Mouse (Mus musculus) hindbrain, embryonic 14.5 days (tissue): ENCODE data around the gene Kirrel3. TPM values are rescaled to one million over a fixed set of nuclear protein-coding genes. Genes with fewer than 3 reads are reported as not detected.

Source experiments
- ATAC-seq: fragments of 200-750 bp; cut with Nextera tagmentation; 2 replicates; pipeline ENCODE4 v1.8.0; 2017; ENCODE audit warnings: moderate number of reproducible peaks, mild to moderate bottlenecking, moderate TSS enrichment, moderate library complexity; ENCODE audit not compliant: low FRiP score
- DNase-seq: peaks from one replicate; pipeline ENCODE4 v3.0.0-alpha.2; 2015; ENCODE audit warnings: low spot score
- H3K27ac ChIP-seq: fragments of 300-500 bp; sonication (generic); 2 replicates; pipeline ENCODE4 v1.5.1; 2014; ENCODE audit warnings: mild to moderate bottlenecking, moderate library complexity
- H3K27me3 ChIP-seq: fragments of 300-500 bp; sonication (generic); 2 replicates; pipeline ENCODE4 v1.6.1; 2014; ENCODE audit warnings: mild to moderate bottlenecking, low read length, mixed read lengths; ENCODE audit not compliant: control insufficient read depth, insufficient read depth
- H3K36me3 ChIP-seq: fragments of 300-500 bp; sonication (generic); replicated peaks from 2 replicates; pipeline ENCODE4 v1.6.1; 2014; ENCODE audit not compliant: control insufficient read depth, insufficient read depth
- H3K4me1 ChIP-seq: fragments of 300-500 bp; sonication (generic); replicated peaks from 2 replicates; pipeline ENCODE4 v1.6.1; 2014; ENCODE audit warnings: antibody characterized with exemption, low read length, mixed read lengths; ENCODE audit not compliant: control insufficient read depth, insufficient read depth
- H3K4me2 ChIP-seq: fragments of 300-500 bp; sonication (generic); replicated peaks from 2 replicates; pipeline ENCODE4 v1.6.1; 2014; ENCODE audit warnings: mild to moderate bottlenecking, moderate library complexity
- H3K4me3 ChIP-seq: fragments of 300-500 bp; sonication (generic); replicated peaks from 2 replicates; pipeline ENCODE4 v1.5.1; 2014; ENCODE audit warnings: mild to moderate bottlenecking, low read length
- H3K9ac ChIP-seq: fragments of 300-500 bp; sonication (generic); 2 replicates; pipeline ENCODE4 v1.6.1; 2014
- H3K9me3 ChIP-seq: fragments of 300-500 bp; sonication (generic); 2 replicates; pipeline ENCODE4 v1.6.1; 2016; ENCODE audit warnings: low read length; ENCODE audit not compliant: control insufficient read depth
- WGBS: fragments of 180-500 bp; shearing (Covaris S2); extraction: QIAGEN DNeasy Blood & Tissue Kit; methylation state at CpG from one replicate; pipeline ENCODE4 v1.1.7; 2014; 5-methylcytosine and 5-hydroxymethylcytosine counted together
- polyA plus RNA-seq: library from polyadenylated mRNA; unstranded; fragments of >200 nt; fragmentation: Nextera tagmentation; extraction: Ambion mirVana; gene quantifications from 2 replicates; pipeline ENCODE4 v1.2.1, GENCODE M21; 2014

Gene Kirrel3
- polyA plus RNA-seq, 1 experiment from 2014 or later, result 38.8 TPM

DNA sequence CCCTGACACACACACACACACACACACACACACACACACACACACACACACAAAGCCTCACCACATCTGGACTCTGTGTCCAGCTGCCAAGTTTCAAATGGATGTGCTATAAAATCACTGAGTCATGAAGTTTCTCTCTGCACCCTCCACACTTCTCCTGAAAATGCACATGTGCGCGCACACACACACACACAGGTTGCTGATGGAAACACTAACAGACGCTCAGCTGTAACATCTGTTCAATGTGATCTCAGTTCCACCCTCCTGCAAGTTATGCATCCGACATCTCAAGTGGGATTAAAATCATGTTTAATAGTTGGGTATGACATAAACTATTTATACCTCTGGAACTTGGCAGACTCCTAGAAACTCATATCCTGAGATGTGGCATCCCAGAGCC lies 518.4 kb downstream of the Kirrel3 start:
- DNase-seq (no peak), ATAC-seq (no peak)
- Histone ChIP-seq H3K9me3 (no peaks in the 10 kb centered on the region), H3K27ac (no peak overlapping the region), H3K9ac (no peak overlapping the region), H3K36me3 (0 out of 2 replicates have a peak, but pooled peaks cover 8% of the 10 kb centered on the region), H3K4me2 (no peak overlapping the region), H3K4me3 (no peak overlapping the region), H3K4me1 (no peaks in the 10 kb centered on the region), H3K27me3 (no peaks in the 10 kb centered on the region)
- WGBS, result 84% methylated on average over 4 of the region's 4 CpGs

DNA sequence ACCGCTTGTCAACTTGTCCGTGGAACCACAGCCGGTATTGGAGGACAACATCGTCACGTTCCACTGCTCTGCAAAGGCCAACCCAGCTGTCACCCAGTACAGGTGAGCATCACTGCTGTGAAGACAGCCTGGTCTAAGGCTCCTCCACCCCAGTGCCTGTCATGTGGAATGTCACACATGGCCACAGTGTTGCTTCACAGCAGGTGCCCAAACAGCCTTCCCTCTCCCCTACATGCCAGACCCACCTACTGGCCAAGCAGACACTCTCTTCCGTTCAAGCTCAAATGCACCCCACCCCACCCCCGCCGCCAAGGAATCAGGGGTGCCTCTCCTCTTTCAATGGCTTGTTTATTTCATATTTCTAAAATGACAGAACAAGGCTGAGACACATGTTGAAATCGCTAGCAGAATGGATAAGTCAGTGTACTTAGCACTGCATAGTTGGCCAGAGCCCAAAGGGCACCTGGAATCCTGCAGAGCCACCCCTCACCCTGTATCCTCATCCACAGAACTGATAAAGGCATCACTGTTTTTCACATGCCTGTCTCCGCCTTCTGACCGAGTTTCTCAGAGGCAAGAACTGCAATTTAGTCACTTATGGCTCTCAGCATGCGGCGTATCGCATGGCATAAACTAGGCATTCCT lies 522.1 kb downstream of the Kirrel3 start:
- Histone ChIP-seq H3K4me1 (no peaks in the 10 kb centered on the region), H3K36me3 (no peaks in the 10 kb centered on the region), H3K9me3 (no peaks in the 10 kb centered on the region), H3K9ac (no peak overlapping the region), H3K27me3 (no peaks in the 10 kb centered on the region), H3K4me3 (no peak overlapping the region), H3K4me2 (no peak overlapping the region), H3K27ac (no peak overlapping the region)
- WGBS, result 84% methylated on average over 14 of the region's 14 CpGs
- ATAC-seq (no peak), DNase-seq (no peak)

DNA sequence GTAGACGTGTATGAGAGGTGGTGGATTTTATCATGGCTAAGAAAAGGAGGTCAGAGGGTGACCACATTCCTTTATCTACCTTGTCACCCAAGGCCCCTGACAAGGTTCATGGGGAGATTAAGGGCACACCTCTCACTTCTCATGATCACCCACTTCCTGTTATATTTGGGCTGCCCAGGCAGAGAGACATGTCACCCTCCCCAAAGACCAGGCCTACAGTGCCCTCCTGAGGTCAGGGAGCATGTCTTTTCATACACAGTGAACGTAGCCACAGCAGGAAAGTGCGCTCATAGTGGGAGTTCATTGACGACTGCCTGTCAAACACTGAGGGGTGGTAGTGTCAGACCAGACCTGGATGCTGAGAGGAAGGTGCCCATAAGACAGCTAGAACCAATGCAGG lies 531.1 kb downstream of the Kirrel3 start:
- Histone ChIP-seq H3K9me3 (no peaks in the 10 kb centered on the region), H3K4me1 (peaks cover 18% of the 10 kb centered on the region; the same call in 1 of the 2 replicates), H3K4me3 (no peak overlapping the region), H3K27ac (no peak overlapping the region), H3K4me2 (no peak overlapping the region), H3K9ac (no peak overlapping the region), H3K27me3 (no peaks in the 10 kb centered on the region), H3K36me3 (no peaks in the 10 kb centered on the region)
- DNase-seq, result no peak
- 45% methylated on average over 4 of the region's 4 CpGs for WGBS
- ATAC-seq, result no peak

DNA sequence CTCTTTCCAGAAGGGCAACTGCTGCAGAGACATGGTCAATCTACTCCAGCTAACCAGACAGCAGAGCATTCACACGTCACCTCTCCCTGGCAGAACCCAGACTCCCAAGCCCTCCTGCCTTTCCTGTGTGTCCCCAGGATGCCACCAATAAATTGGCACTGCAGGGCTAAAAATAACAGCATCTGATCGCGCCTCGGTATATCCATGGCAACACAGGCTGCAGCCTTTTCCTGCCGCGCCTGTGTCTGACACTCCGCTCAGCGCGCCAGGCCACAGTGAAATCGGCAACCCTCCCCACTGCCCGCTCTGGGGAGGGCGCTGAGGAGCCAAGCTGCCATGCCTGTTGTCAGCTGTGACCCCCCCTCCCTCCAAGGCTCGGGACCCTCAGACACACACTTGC lies 531.9 kb downstream of the Kirrel3 start:
- Histone ChIP-seq H3K4me3 (no peak overlapping the region), H3K9ac (peak overlapping the region; percentile 6; the same call in 1 of the 2 replicates), H3K9me3 (no peaks in the 10 kb centered on the region), H3K4me1 (peaks cover 18% of the 10 kb centered on the region; the same call in 1 of the 2 replicates), H3K27ac (no peak overlapping the region), H3K36me3 (no peaks in the 10 kb centered on the region), H3K4me2 (peak overlapping the region; percentile 29), H3K27me3 (no peaks in the 10 kb centered on the region)
- 19% methylated on average over 13 of the region's 13 CpGs for WGBS
- peak; percentile 64 for DNase-seq
- peak; percentile 67 for ATAC-seq

DNA sequence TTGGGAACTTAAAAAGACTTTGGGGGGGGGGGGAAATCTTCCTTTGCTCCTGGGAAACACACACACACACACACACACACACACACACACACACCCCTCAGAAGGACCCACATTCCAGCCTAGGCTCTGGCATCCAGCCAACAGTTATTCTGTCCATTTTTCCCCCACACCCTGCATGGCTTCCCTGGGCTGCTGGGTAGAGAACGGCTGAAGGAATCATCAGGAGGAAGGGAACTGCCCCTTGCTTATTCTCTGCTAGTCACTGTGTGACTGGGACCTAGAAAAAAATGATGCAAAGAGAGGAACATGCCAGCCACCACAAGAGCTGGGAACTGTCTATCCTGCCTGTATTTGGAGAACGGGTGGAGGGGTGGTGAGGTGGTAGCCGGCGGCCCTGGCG lies 532.4 kb downstream of the Kirrel3 start:
- Histone ChIP-seq H3K4me3 (no peak overlapping the region), H3K4me1 (peaks cover 18% of the 10 kb centered on the region; the same call in 1 of the 2 replicates), H3K4me2 (no peak overlapping the region; the same call in 1 of the 2 replicates), H3K9me3 (no peaks in the 10 kb centered on the region), H3K27me3 (no peaks in the 10 kb centered on the region), H3K9ac (no peak overlapping the region), H3K27ac (no peak overlapping the region), H3K36me3 (no peaks in the 10 kb centered on the region)
- ATAC-seq (peak; percentile 25; the same call in 1 of the 2 replicates), DNase-seq (no peak)
- WGBS, result 32% methylated on average over 5 of the region's 5 CpGs

DNA sequence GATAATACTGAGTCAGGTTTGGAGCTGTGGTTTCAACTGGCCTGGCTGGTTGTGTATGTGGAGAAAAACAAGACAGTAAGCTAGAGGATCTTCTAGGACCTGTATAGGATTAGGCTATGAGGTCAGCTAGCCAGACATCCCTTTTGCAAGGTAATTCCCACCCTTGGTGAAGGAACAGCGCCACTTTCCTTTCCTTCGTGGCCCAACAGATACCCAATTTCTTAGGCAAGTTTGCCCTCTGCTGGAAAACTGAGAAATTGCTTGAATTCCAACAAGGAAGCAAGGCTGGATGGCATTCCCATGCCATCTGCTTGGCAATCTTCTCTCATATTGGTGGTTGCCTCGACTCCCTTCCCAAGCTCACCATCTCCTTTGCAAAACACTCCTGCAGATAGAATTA lies 533.7 kb downstream of the Kirrel3 start:
- ATAC-seq (peak; percentile 47; the same call in 1 of the 2 replicates), DNase-seq (peak; percentile 93)
- H3K4me2 ChIP-seq, result no peak overlapping the region
- no peak overlapping the region for H3K4me3 ChIP-seq
- H3K9me3 ChIP-seq, result no peaks in the 10 kb centered on the region
- H3K36me3 ChIP-seq, result no peaks in the 10 kb centered on the region
- WGBS, result 13% methylated on average over 3 of the region's 3 CpGs
- no peak overlapping the region for H3K27ac ChIP-seq
- H3K9ac ChIP-seq, result no peak overlapping the region
- peaks cover 18% of the 10 kb centered on the region; the same call in 1 of the 2 replicates for H3K4me1 ChIP-seq
- H3K27me3 ChIP-seq, result no peaks in the 10 kb centered on the region

DNA sequence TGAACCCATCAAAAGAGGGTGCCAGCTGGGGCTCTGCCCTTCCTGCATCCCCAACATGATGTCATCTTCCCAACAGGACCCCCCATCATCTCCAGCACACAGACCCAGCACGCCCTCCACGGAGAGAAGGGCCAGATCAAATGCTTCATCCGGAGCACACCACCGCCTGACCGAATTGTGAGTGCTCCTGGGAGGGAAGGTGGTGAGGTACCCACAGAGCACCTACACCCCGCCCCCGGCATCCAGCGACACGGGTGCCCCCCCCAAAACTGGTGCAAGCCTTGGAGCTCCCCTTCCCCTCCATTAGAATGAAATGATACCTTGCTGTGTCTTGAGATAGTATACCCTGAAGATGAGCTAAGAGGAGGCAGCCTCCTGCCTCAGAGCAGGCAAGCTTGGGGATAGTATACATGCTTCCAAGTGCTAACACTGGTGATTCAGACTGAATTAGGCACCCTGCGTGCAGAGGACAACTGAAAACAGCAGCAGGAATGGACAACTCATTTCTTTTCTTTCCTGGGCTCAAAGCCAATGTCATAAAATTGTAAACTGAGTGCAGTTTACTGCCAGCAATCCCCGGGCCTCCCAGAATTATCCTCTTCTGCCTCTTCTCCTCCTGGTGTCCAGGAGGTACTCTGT lies 534.4 kb downstream of the Kirrel3 start:
- Histone ChIP-seq H3K27me3 (no peaks in the 10 kb centered on the region), H3K9me3 (no peaks in the 10 kb centered on the region), H3K4me1 (peaks cover 24% of the 10 kb centered on the region; the same call in 1 of the 2 replicates), H3K36me3 (no peaks in the 10 kb centered on the region), H3K4me2 (no peak overlapping the region), H3K4me3 (no peak overlapping the region), H3K9ac (no peak overlapping the region), H3K27ac (no peak overlapping the region)
- DNase-seq (no peak), ATAC-seq (no peak; the same call in 1 of the 2 replicates)
- 60% methylated on average over 11 of the region's 11 CpGs for WGBS

DNA sequence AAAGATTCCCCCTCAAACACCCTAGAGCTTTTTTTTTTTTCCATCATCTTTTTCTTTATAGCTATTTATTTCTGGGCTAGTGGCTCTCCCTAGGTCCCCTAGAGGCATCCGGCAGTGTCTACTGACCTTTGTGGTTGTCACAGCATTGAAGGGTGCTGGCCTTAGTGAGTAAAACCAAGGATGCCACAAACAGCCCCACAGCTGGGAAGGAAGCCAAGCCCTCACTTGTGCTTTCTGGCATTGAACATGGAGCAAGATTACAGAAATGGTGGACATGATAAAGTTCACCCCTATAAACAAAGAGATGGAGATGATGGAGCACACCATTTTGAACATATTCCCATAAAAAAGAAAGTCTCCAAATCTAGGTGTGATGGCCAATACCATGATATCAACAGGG lies 536.0 kb downstream of the Kirrel3 start:
- Histone ChIP-seq H3K4me3 (no peak overlapping the region), H3K4me1 (peaks cover 27% of the 10 kb centered on the region; the same call in 1 of the 2 replicates), H3K36me3 (no peaks in the 10 kb centered on the region), H3K27ac (no peak overlapping the region), H3K4me2 (no peak overlapping the region), H3K9me3 (no peaks in the 10 kb centered on the region), H3K9ac (no peak overlapping the region), H3K27me3 (no peaks in the 10 kb centered on the region)
- 85% methylated on average over 1 of the region's 1 CpGs for WGBS
- DNase-seq (no peak), ATAC-seq (no peak)

DNA sequence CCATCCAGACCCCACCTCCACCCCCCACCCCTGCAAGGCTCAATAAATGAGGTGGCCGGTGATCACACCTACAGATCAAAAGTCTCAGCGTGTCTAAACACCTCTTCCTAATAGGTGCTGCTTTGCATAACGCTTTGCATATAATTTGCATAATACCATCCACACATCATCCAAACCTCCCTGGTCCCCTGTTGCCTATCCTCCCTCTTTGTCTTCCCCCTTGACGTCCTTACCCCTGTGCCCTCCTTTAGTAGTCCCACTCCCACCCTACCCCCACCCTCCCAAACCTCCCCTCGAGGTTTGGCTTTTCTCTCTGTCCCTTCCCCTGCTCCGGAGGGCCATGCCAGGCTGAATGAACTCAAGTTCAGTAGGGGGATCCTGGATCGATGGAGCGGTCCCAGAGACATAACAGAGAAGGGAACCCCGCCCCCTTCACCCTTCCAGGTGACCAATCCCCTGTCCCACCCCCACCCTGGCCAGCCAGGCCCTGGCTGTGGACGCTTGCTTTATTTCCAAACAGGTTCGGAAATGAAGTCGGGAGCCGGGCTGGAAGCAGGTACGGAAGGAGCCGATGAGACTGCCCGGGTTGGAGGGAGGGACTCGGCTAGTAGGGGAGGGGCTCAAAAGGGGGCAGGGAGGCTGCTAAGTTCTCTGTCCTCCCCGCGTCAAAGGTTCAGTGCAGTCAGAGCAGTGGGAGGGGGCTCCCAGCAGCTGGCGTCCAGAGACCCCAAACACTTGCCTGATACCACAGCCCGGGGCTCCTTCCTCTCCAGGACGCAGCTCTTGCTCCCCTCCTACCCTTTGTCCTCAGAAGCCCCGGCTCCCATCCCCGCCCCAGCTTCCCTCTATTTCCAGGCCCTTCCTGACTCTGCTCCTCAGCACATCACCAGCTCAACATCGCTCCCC lies 539.1 kb downstream of the Kirrel3 start:
- Histone ChIP-seq H3K36me3 (no peaks in the 10 kb centered on the region), H3K9me3 (no peaks in the 10 kb centered on the region), H3K27ac (no peak overlapping the region), H3K4me3 (peak overlapping the region; percentile 18), H3K4me1 (peaks cover 9% of the 10 kb centered on the region; the same call in 1 of the 2 replicates), H3K27me3 (no peaks in the 10 kb centered on the region), H3K9ac (peak overlapping the region; percentile 38), H3K4me2 (peak overlapping the region; percentile 44)
- ATAC-seq (peak; percentile 33; the same call in 1 of the 2 replicates), DNase-seq (no peak)
- 6% methylated on average over 25 of the region's 25 CpGs for WGBS
